8 mouse cellular contexts compared by ENCODE assay signal in genomic region chr10:81544296-81545160, GRCm38 (mm10). TPM values are rescaled to one million over a fixed set of nuclear protein-coding genes. Genes with fewer than 3 reads are reported as not detected.
DNase-seq lines count a peak whose midpoint lies in the region; ATAC-seq and TF ChIP-seq lines count a peak whose summit lies in the region.

No protein-coding gene starts in this region.

- no peaks in the 10 kb centered on the region for H3K36me3 ChIP-seq in heart, postnatal 0 days (replicated peaks; ENCODE audit: control insufficient read depth, insufficient read depth, low read length)

- TF ChIP-seq CTCF in layer of hippocampus, adult 2 months (conservative IDR thresholded peaks at IDR 0.05), result no peak
- TF ChIP-seq CTCF in bone marrow macrophage, adult 2 months (IDR thresholded peaks at IDR 0.05; ENCODE audit: low read depth, low read length), result no peak
- TF ChIP-seq CTCF in heart, postnatal 0 days (IDR thresholded peaks at IDR 0.05; ENCODE audit: low read depth), result no peak

- TF ChIP-seq POLR2A in bone marrow macrophage, adult 2 months (IDR thresholded peaks at IDR 0.05; ENCODE audit: borderline replicate concordance, low read depth, low read length), result no peak

- no peak for TF ChIP-seq EP300 in heart, postnatal 0 days (IDR thresholded peaks at IDR 0.05; ENCODE audit: low read depth)

- H3K4me3 ChIP-seq in layer of hippocampus, adult 2 months, result peak overlapping the region; percentile 67
- peak overlapping the region; percentile 98 for H3K4me3 ChIP-seq in bone marrow macrophage, adult 2 months (ENCODE audit: insufficient read depth, low read length)
- peak overlapping the region; percentile 97 for H3K4me3 ChIP-seq in heart, postnatal 0 days (ENCODE audit: low read depth, low read length)

- no peak for DNase-seq in layer of hippocampus, adult 2 months (ENCODE audit: low spot score in 2 of 2)
- DNase-seq in layer of hippocampus, postnatal 14 days (ENCODE audit: low spot score in 2 of 2), result no peak
- no peak for DNase-seq in heart, postnatal 0 days (ENCODE audit: low spot score)
- no peak for DNase-seq in layer of hippocampus, adult 9-11 months
- no peak for DNase-seq in frontal cortex, adult 2 months (ENCODE audit: extremely low spot score in 1 of 2, low spot score in 1 of 2)
- DNase-seq in right cerebral cortex, postnatal 25 days, result no peak

- H3K27me3 ChIP-seq in heart, postnatal 0 days (ENCODE audit: control insufficient read depth, insufficient read depth, low read length), result no peaks in the 10 kb centered on the region

- H3K9ac ChIP-seq in heart, postnatal 0 days (replicated peaks; ENCODE audit: low read depth, low read length), result peak overlapping the region; percentile 96

- no peaks in the 10 kb centered on the region for H3K9me3 ChIP-seq in heart, postnatal 0 days (replicated peaks; ENCODE audit: control insufficient read depth, low read length)

- peaks cover 18% of the 10 kb centered on the region for H3K4me1 ChIP-seq in bone marrow macrophage, adult 2 months (ENCODE audit: control insufficient read depth, insufficient read depth, low read length)
- H3K4me1 ChIP-seq in heart, postnatal 0 days (ENCODE audit: control insufficient read depth, insufficient read depth), result peaks cover 30% of the 10 kb centered on the region

- peak overlapping the region; percentile 96 for H3K27ac ChIP-seq in layer of hippocampus, adult 2 months
- H3K27ac ChIP-seq in bone marrow macrophage, adult 2 months (ENCODE audit: insufficient read depth, low read depth, low read length), result peak overlapping the region; percentile 26; the same call in 1 of the 2 replicates
- peak overlapping the region; percentile 76 for H3K27ac ChIP-seq in heart, postnatal 0 days (ENCODE audit: low read depth)

- whole genome bisulfite sequencing in heart, postnatal 0 days, result under 1% methylated on average over 67 of the region's 93 CpGs

- ATAC-seq in heart, postnatal 0 days (ENCODE audit: insufficient read depth, low read depth), result peak; percentile 10
- 0 out of 2 replicates have a peak, but pooled peaks have one; percentile 0 for ATAC-seq in megakaryocyte-erythroid progenitor cell, adult 5-6 weeks (replicated peaks; ENCODE audit: low FRiP score, low TSS enrichment, poor library complexity, severe bottlenecking)

- peak overlapping the region; percentile 100 for H3K4me2 ChIP-seq in heart, postnatal 0 days (ENCODE audit: low read depth, low read length)

RNA-seq across cellular contexts. Expression of gene Gna11, which starts 0.5 kb away (rescaled TPM):
- total RNA-seq in layer of hippocampus, adult 2 months (2021), result 100 to 1,000 TPM; 118 to 123 TPM
- 100 to 1,000 TPM; 120 to 121 TPM for total RNA-seq in layer of hippocampus, postnatal 14 days (2021)
- polyA plus RNA-seq in bone marrow macrophage, adult 2 months (2012; ENCODE audit: insufficient read depth, insufficient read length, missing spikeins), result 10.1 and 10.5 TPM in 2 replicates
- 68.2 and 83.9 TPM in 2 replicates for total RNA-seq in heart, postnatal 0 days (2014; rRNA removed; ENCODE audit: low replicate concordance)
- polyA plus RNA-seq in heart, postnatal 0 days (2015; fragmentation: Nextera tagmentation; extraction: Ambion mirVana), result 50.1 and 52.4 TPM in 2 replicates
- 13.7 and 22.4 TPM in 2 replicates for total RNA-seq in megakaryocyte-erythroid progenitor cell, adult 5-6 weeks (2014; fragmentation: Nextera tagmentation)
- total RNA-seq in megakaryocyte-erythroid progenitor cell, adult 5-6 weeks (2017), result 16.0 and 57.4 TPM in 2 replicates
- 147 and 150 TPM in 2 replicates for polyA plus RNA-seq in frontal cortex, adult 2 months (2012; rRNA removed)

RNA-seq across cellular contexts. Expression of gene Aes, which starts 14.8 kb away (rescaled TPM):
- 100 to 1,000 TPM; 702 to 736 TPM for total RNA-seq in layer of hippocampus, adult 2 months (2021)
- total RNA-seq in layer of hippocampus, postnatal 14 days (2021), result 100 to 1,000 TPM; 639 to 673 TPM
- 478 and 551 TPM in 2 replicates for polyA plus RNA-seq in bone marrow macrophage, adult 2 months (2012; ENCODE audit: insufficient read depth, insufficient read length, missing spikeins)
- 851 and 870 TPM in 2 replicates for total RNA-seq in heart, postnatal 0 days (2014; rRNA removed; ENCODE audit: low replicate concordance)
- polyA plus RNA-seq in heart, postnatal 0 days (2015; fragmentation: Nextera tagmentation; extraction: Ambion mirVana), result 765 and 767 TPM in 2 replicates
- 185 and 209 TPM in 2 replicates for total RNA-seq in megakaryocyte-erythroid progenitor cell, adult 5-6 weeks (2014; fragmentation: Nextera tagmentation)
- total RNA-seq in megakaryocyte-erythroid progenitor cell, adult 5-6 weeks (2017), result 162 and 206 TPM in 2 replicates
- polyA plus RNA-seq in frontal cortex, adult 2 months (2012; rRNA removed), result 867 and 972 TPM in 2 replicates

RNA-seq across cellular contexts. Expression of gene Gna15, which starts 20.5 kb away (rescaled TPM):
- total RNA-seq in layer of hippocampus, adult 2 months (2021), result 1 to 10 TPM; 1.9 to 2.5 TPM
- 1 to 10 TPM; 2.4 to 4.2 TPM for total RNA-seq in layer of hippocampus, postnatal 14 days (2021)
- polyA plus RNA-seq in bone marrow macrophage, adult 2 months (2012; ENCODE audit: insufficient read depth, insufficient read length, missing spikeins), result 23.5 and 24.2 TPM in 2 replicates
- total RNA-seq in heart, postnatal 0 days (2014; rRNA removed; ENCODE audit: low replicate concordance), result 0.35 TPM in 1 of 2 replicates, not detected in the other
- 0.59 and 0.63 TPM in 2 replicates for polyA plus RNA-seq in heart, postnatal 0 days (2015; fragmentation: Nextera tagmentation; extraction: Ambion mirVana)
- 41.4 and 48.1 TPM in 2 replicates for total RNA-seq in megakaryocyte-erythroid progenitor cell, adult 5-6 weeks (2014; fragmentation: Nextera tagmentation)
- 42.6 and 45.2 TPM in 2 replicates for total RNA-seq in megakaryocyte-erythroid progenitor cell, adult 5-6 weeks (2017)
- polyA plus RNA-seq in frontal cortex, adult 2 months (2012; rRNA removed), result 2.9 and 3.7 TPM in 2 replicates

RNA-seq across cellular contexts. Expression of gene Tle2, which starts 29.8 kb away (rescaled TPM):
- total RNA-seq in layer of hippocampus, adult 2 months (2021), result 10 to 100 TPM; 34.0 to 46.8 TPM
- total RNA-seq in layer of hippocampus, postnatal 14 days (2021), result 10 to 100 TPM; 23.3 to 25.9 TPM
- polyA plus RNA-seq in bone marrow macrophage, adult 2 months (2012; ENCODE audit: insufficient read depth, insufficient read length, missing spikeins), result 17.9 and 24.5 TPM in 2 replicates
- total RNA-seq in heart, postnatal 0 days (2014; rRNA removed; ENCODE audit: low replicate concordance), result 6.8 and 10.4 TPM in 2 replicates
- polyA plus RNA-seq in heart, postnatal 0 days (2015; fragmentation: Nextera tagmentation; extraction: Ambion mirVana), result 11.1 and 11.9 TPM in 2 replicates
- 4.2 and 5.9 TPM in 2 replicates for total RNA-seq in megakaryocyte-erythroid progenitor cell, adult 5-6 weeks (2014; fragmentation: Nextera tagmentation)
- total RNA-seq in megakaryocyte-erythroid progenitor cell, adult 5-6 weeks (2017), result 0.33 and 0.69 TPM in 2 replicates
- 120 and 136 TPM in 2 replicates for polyA plus RNA-seq in frontal cortex, adult 2 months (2012; rRNA removed)

RNA-seq across cellular contexts. Expression of gene S1pr4, which starts 44.6 kb away (rescaled TPM):
- under 1 TPM; 0.39 to 0.95 TPM for total RNA-seq in layer of hippocampus, adult 2 months (2021)
- total RNA-seq in layer of hippocampus, postnatal 14 days (2021), result under 1 TPM; 0.39 to 0.57 TPM
- 0.46 TPM in 1 of 2 replicates, not detected in the other for polyA plus RNA-seq in bone marrow macrophage, adult 2 months (2012; ENCODE audit: insufficient read depth, insufficient read length, missing spikeins)
- total RNA-seq in heart, postnatal 0 days (2014; rRNA removed; ENCODE audit: low replicate concordance), result 0.66 TPM in 1 of 2 replicates, not detected in the other
- 0.34 and 0.43 TPM in 2 replicates for polyA plus RNA-seq in heart, postnatal 0 days (2015; fragmentation: Nextera tagmentation; extraction: Ambion mirVana)
- total RNA-seq in megakaryocyte-erythroid progenitor cell, adult 5-6 weeks (2014; fragmentation: Nextera tagmentation), result 19.0 and 22.2 TPM in 2 replicates
- 17.2 and 18.9 TPM in 2 replicates for total RNA-seq in megakaryocyte-erythroid progenitor cell, adult 5-6 weeks (2017)
- 0.94 and 1.1 TPM in 2 replicates for polyA plus RNA-seq in frontal cortex, adult 2 months (2012; rRNA removed)

Comparison
In these comparisons a context has a peak if more than half of its experiments do, and no peak if none do; other contexts are left out.
1. H3K27ac ChIP-seq: peak in every context shown above with its lines; median percentile 96 in layer of hippocampus, adult 2 months; 76 in heart, postnatal 0 days; 26 in bone marrow macrophage, adult 2 months.
2. RNA of gene Gna15, which starts 20.5 kb away (total RNA-seq): 41.4 to 48.1 TPM in megakaryocyte-erythroid progenitor cell, adult 5-6 weeks; 2.4 to 4.2 TPM in layer of hippocampus, postnatal 14 days, 1.9 to 2.5 TPM in layer of hippocampus, adult 2 months and 0.35 TPM in heart, postnatal 0 days; every median in the first group is over 4 times any median in the second.
3. Peak in every context shown above with its lines, with median percentiles within 50 percentile points of each other: H3K4me3 ChIP-seq.